Mouse (Mus musculus): ENCODE results near the gene D930020B18Rik.

D930020B18Rik gene

GRCm38 (mm10) chr10:121636276-121636675, 5.1 kb upstream of the D930020B18Rik start:
- no peak for ATAC-seq (ENCODE audit: insufficient number of reproducible peaks, low FRiP score, low TSS enrichment)

GRCm38 (mm10) chr10:121639573-121639972, 1.8 kb upstream of the D930020B18Rik start:
- no peak for ATAC-seq (ENCODE audit: insufficient number of reproducible peaks, low FRiP score, low TSS enrichment)

GRCm38 (mm10) chr10:121640150-121640930, 1.0 kb upstream of the D930020B18Rik start:
- peak; percentile 76 for ATAC-seq (ENCODE audit: insufficient number of reproducible peaks, low FRiP score, low TSS enrichment)

- 0 out of 2 replicates have a peak, but pooled peaks have one; percentile 15 for ATAC-seq (ENCODE audit: insufficient number of reproducible peaks, low FRiP score, low TSS enrichment)
Observed at GRCm38 (mm10) chr10:121640944-121641271, 480 bp upstream of the D930020B18Rik start.

- ATAC-seq (ENCODE audit: insufficient number of reproducible peaks, low FRiP score, low TSS enrichment), result 0 out of 2 replicates have a peak, but pooled peaks have one; percentile 2
Observed at GRCm38 (mm10) chr10:121642054-121642947, 913 bp downstream of the D930020B18Rik start.

- no peak for ATAC-seq (ENCODE audit: insufficient number of reproducible peaks, low FRiP score, low TSS enrichment)
Observed at GRCm38 (mm10) chr10:121646294-121646693, 4.9 kb downstream of the D930020B18Rik start.

- ATAC-seq (ENCODE audit: insufficient number of reproducible peaks, low FRiP score, low TSS enrichment), result peak; percentile 88
Observed at GRCm38 (mm10) chr10:121653079-121653478, 11.7 kb downstream of the D930020B18Rik start.

GRCm38 (mm10) chr10:121655907-121656306, 14.5 kb downstream of the D930020B18Rik start:
- no peak for ATAC-seq (ENCODE audit: insufficient number of reproducible peaks, low FRiP score, low TSS enrichment)

- no peak for ATAC-seq (ENCODE audit: insufficient number of reproducible peaks, low FRiP score, low TSS enrichment)
Observed at GRCm38 (mm10) chr10:121662711-121663110, 21.3 kb downstream of the D930020B18Rik start.

- ATAC-seq (ENCODE audit: insufficient number of reproducible peaks, low FRiP score, low TSS enrichment), result no peak
Observed at GRCm38 (mm10) chr10:121663599-121663998, 22.2 kb downstream of the D930020B18Rik start.

- no peak for ATAC-seq (ENCODE audit: insufficient number of reproducible peaks, low FRiP score, low TSS enrichment)
Observed at GRCm38 (mm10) chr10:121665631-121666145, 24.3 kb downstream of the D930020B18Rik start.

- no peak for ATAC-seq (ENCODE audit: insufficient number of reproducible peaks, low FRiP score, low TSS enrichment)
Observed at GRCm38 (mm10) chr10:121669103-121669502, 27.7 kb downstream of the D930020B18Rik start.

- ATAC-seq (ENCODE audit: insufficient number of reproducible peaks, low FRiP score, low TSS enrichment), result no peak
Observed at GRCm38 (mm10) chr10:121677019-121677418, 35.6 kb downstream of the D930020B18Rik start.

GRCm38 (mm10) chr10:121680902-121681301, 39.5 kb downstream of the D930020B18Rik start:
- ATAC-seq (ENCODE audit: insufficient number of reproducible peaks, low FRiP score, low TSS enrichment), result no peak

- ATAC-seq (ENCODE audit: insufficient number of reproducible peaks, low FRiP score, low TSS enrichment), result no peak
Observed at GRCm38 (mm10) chr10:121682539-121682938, 41.2 kb downstream of the D930020B18Rik start.

GRCm38 (mm10) chr10:121686153-121686660, 44.8 kb downstream of the D930020B18Rik start:
- no peak for ATAC-seq (ENCODE audit: insufficient number of reproducible peaks, low FRiP score, low TSS enrichment)

GRCm38 (mm10) chr10:121687511-121687910, 46.1 kb downstream of the D930020B18Rik start:
- no peak for ATAC-seq (ENCODE audit: insufficient number of reproducible peaks, low FRiP score, low TSS enrichment)

- no peak; the same call in 1 of the 2 replicates for ATAC-seq (ENCODE audit: insufficient number of reproducible peaks, low FRiP score, low TSS enrichment)
Observed at GRCm38 (mm10) chr10:121689591-121690314, 48.4 kb downstream of the D930020B18Rik start.

GRCm38 (mm10) chr10:121692944-121693579, 51.7 kb downstream of the D930020B18Rik start:
- ATAC-seq (ENCODE audit: insufficient number of reproducible peaks, low FRiP score, low TSS enrichment), result no peak

GRCm38 (mm10) chr10:121694567-121694966, 53.2 kb downstream of the D930020B18Rik start:
- ATAC-seq (ENCODE audit: insufficient number of reproducible peaks, low FRiP score, low TSS enrichment), result no peak
